Mouse (Mus musculus): ENCODE measurements around the gene Cmss1. TPM values are rescaled to one million over a fixed set of nuclear protein-coding genes. Genes with fewer than 3 reads are reported as not detected.

Gene Cmss1
- total RNA-seq, 2 experiments from 2014 or later, result 14.1 to 17.6 TPM

DNA sequence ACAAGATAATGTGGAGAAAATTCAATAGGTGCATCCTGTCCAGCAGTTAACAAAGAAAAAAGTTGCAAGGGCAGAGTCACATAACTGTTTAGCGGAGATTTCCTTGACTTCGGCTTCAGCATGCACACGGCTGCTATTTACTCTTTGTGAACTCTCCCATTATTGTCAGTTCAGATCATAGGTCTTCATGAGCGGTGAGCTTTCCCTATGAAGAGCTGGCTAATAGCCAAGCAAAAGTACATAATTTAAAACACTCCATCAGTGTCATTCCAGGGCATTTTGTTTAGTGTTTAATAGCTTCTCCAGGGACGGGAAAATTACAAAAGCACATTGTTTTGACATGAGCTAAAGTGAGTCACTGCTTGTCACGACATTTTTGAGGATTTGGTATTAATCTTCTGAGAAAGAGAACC, 74.6 kb downstream of the Cmss1 start:
- intact Hi-C loops (cut with DNase I), result no loop called here
- DNase-seq (ENCODE audit: extremely low spot score in 1 of 2, low spot score in 2 of 2), result no peak

DNA sequence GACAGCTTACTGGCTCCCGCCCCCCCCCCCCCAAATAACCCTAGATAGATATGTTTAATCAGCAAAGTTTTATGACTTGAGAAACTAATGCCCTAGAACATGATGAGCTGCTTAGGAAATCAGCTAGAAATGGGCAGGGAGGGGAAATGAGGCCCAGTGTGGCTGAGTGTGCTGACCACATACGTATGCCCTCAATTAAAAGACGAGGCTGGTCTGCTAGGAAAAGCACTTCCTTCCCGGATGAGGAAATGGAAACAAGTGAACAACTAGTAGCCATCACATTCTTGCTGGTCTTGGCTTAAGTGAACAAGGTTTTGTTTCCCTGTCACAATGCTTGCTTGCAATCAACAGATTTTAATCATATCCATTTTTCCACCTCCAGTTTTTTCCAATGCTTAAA, 76.1 kb downstream of the Cmss1 start:
- intact Hi-C loops (cut with DNase I), result no loop called here
- no peak for DNase-seq (ENCODE audit: extremely low spot score in 1 of 2, low spot score in 2 of 2)

DNA sequence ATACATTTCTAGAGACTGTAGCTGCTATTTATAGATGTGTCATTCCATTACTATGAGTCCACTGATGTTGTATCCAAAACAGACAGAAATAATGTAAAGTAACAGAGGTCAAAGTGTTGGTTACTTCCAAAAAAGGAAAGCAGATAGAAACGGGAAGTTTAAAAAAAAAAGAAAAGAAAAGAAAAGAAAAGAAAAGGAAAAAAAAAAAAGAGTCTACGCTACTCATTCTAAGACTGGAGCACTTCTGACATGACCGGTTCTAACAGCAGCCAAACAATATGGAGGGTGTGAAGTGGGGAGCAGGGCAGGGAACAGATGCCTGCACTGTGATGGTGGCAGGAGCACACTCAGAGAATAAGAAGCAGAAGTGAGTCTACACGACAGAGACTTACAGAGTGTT, 78.2 kb downstream of the Cmss1 start:
- DNase-seq (ENCODE audit: extremely low spot score in 1 of 2, low spot score in 2 of 2), result no peak
- intact Hi-C loops (cut with DNase I), result no loop called here

DNA sequence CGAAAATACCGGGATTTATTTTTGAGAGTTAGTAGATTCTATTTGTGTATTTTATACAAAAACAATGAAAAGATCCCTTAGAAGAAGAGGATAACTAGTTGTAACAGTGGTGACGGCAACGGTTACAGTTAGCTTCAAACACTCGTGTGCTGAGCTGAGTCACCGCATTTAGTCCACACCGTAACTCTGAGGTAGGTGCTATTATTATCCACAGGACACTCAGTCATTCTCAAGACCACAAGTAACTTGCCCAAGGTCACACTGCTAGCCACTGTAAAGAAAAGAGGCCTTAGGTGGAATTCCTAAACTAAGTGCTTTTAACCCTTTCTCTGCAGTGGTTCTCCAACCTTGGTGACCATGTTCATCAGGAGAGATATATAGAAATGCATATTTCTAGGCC, 79.8 kb downstream of the Cmss1 start:
- DNase-seq (ENCODE audit: extremely low spot score in 1 of 2, low spot score in 2 of 2), result no peak
- intact Hi-C loops (cut with DNase I), result no loop called here

DNA sequence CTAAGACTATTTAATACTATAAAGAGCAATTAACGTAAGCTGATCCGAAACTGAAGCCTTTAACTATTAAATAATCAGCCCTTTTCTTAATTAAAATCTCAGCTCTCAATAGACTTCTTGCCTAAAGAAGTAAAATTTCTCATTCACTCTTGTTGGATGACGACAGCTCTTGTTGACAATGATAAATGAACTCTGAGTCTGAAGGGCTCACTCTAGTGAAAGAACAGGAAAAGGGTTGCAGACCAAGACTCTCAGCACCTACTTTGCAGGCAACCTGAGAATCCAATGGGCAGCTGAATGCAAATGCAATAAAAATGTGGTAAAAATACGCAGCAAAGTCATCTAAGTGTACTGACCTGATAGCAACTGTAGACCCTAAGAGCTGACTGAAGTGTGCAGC, 81.2 kb downstream of the Cmss1 start:
- intact Hi-C loops (cut with DNase I), result no loop called here

DNA sequence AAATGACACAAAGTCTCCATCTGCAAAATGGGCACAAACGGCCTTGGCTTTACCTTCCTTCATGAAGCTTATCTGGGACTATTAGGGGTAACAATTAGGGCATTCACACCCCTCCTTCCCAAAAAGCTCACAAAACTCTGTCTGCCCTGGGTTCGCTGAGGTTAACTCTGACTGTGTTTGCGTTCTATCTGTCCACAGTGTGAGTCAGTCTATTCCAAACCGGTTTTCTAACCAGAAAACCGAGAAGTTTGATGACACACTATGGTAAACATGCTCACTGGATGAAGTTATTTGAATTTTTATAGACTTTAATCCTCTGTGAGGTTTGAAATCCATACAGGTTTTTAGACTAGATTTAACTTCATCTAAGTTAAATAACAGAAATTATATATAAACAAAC, 81.6 kb downstream of the Cmss1 start:
- intact Hi-C loops (cut with DNase I), result no loop called here
- no peak for DNase-seq (ENCODE audit: extremely low spot score in 1 of 2, low spot score in 2 of 2)

More for the DNA sequence above, 81.2 kb downstream of the Cmss1 start:
- no peak for DNase-seq (ENCODE audit: extremely low spot score in 1 of 2, low spot score in 2 of 2)

DNA sequence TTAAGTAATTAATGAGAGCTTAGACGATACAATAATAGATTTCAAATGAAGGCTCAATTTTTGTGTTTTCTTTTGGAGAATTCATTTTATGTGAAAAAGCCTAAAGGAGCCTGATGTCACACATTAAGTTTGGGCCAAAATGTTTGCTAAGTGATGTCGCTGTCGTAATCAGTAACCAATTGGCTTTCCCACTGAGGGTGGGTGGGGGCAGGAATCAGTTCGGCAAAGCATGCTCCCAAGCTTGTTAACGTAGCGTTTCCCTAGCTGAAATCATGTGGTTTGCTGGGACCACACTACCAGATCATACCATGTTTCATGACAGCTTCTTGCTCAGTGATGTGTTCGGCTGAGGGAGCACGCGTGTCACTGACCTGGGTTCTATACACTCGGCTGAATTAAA, 91.0 kb downstream of the Cmss1 start:
- intact Hi-C loops (cut with DNase I), result no loop called here
- no peak for DNase-seq (ENCODE audit: extremely low spot score in 1 of 2, low spot score in 2 of 2)

DNA sequence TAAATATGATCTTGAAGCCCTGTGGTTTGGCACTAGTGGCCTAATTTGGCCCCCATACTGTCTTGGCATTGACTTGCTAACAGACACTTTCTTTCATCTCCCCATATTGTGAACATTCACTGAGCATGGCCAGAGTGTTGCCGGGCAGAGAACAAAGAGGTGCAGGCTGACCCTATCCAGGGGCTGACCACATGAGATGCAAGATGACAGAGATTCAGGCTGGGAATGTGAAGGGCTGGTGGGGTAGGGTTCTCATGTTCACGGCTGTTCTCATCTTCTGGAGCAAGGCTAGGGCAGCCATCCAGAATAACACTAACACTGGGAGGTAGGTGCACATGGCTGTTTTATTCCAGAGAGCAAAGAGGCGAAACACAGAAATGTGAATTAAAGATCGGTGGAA, 92.3 kb downstream of the Cmss1 start:
- intact Hi-C loops (cut with DNase I), result no loop called here
- no peak for DNase-seq (ENCODE audit: extremely low spot score in 1 of 2, low spot score in 2 of 2)

DNA sequence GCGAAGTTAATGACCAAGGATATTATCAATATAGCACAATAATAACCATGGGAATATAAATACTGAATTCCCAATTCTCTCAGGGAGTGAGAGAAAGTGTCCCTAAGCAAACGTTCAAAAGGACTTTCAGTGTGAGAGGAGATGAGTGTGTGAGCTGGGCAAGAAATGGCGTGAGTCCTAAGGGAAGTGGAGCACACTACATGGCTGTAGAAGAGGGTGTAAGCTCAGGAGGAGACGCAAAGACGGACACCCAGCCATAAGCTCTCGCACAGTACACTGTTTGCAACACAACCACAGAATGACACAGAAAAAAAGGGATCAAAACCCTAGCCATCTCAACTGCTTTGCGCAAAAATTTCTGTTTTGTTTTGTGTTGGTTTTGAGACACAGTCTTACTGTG, 93.1 kb downstream of the Cmss1 start:
- intact Hi-C loops (cut with DNase I), result no loop called here
- DNase-seq (ENCODE audit: extremely low spot score in 1 of 2, low spot score in 2 of 2), result no peak

DNA sequence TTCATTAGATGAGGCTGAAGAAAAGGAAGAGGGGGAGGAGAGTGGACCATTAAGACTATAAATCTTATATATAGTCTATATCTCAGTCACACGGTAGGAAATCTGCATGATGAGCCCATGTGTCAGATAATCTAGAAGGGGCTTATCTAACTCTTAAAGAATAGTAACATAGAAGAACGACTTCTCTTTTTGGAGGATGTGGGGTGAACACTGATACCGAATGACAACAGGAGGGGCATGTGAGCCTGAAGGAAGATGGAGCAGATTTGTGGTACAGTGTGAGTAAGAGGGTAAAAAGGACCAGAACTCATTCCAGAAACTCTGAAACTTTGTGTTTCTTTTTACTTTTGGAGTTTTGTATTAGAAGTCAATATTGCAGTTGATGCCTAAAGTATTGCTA, 97.6 kb downstream of the Cmss1 start:
- intact Hi-C loops (cut with DNase I), result no loop called here
- DNase-seq (ENCODE audit: extremely low spot score in 1 of 2, low spot score in 2 of 2), result no peak

DNA sequence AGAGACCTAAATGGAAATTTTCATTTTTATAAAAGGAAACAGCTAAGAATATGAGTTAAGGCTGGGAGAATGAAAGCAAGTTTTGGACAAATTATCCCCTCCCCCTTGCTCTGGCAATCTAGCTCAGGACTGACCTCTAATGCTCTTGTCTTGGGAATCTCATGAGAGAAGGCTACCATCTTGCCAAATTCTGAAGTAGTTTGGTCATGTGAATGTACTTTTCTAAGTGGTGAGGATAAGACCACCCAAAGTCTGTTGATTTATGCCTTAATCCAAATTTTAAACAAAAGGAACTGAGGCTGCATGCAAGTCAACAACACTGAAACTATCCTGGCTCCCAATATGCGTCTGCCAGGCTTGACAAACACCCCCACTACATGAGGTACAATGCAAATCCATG, 98.3 kb downstream of the Cmss1 start:
- intact Hi-C loops (cut with DNase I), result no loop called here
- DNase-seq (ENCODE audit: extremely low spot score in 1 of 2, low spot score in 2 of 2), result no peak

DNA sequence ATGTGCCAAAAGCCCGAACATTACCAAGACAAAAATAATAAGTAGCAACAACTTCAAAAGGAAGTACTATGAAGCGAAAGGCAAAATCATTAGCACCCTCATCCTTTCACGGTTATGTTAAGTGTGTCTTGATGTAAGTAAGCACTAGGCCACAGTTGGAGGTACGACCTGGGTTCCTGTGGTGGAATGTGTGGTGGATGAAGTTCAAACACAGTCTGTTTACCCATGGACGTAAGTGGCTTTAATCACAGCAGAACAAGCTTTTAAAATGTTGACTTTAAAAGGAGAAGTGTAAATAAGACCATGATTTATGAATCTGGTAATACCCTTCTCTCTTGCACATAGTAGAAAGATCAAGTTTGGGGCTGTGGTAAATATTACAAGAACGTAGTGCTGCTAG, 100.5 kb downstream of the Cmss1 start:
- DNase-seq (ENCODE audit: extremely low spot score in 1 of 2, low spot score in 2 of 2), result no peak
- intact Hi-C loops (cut with DNase I), result no loop called here

DNA sequence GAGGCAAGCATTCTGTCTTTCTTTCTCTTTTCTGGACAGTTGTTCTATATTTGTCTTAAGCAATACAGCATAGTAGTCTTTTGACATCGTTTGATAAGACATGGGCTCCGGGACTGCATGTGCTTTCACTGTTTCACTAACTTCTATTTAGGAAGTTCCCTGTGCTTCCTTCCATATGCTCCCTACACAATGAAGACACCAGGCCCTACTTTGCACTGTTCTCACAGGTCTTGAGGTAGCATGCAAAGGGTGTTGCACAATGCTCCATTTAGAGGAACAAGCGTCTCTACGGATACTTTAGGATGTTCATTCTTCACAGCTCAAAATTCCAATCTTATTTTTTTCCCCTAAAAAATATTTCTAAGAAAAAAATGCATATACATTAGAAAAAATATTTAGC, 101.9 kb downstream of the Cmss1 start:
- no peak for DNase-seq (ENCODE audit: extremely low spot score in 1 of 2, low spot score in 2 of 2)
- intact Hi-C loops (cut with DNase I), result no loop called here

DNA sequence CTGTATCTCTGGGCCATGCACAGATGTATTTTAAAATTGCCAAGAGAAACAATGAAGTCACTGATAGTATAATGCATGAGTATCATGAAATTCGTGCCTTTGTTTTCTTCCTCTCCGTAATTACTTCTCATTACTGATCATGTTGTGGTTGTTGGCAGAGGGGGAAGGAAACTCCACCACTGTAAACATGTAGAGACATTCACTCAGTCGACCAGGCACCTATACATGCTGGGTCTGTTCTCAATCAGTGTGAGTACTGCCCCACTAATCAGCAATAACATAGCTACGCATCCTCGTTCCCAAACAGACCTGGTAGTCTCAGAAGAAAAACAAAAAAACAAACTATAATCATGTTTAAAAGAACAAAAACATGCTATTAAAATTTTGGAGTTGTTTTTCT, 103.9 kb downstream of the Cmss1 start:
- intact Hi-C loops (cut with DNase I), result no loop called here
- no peak for DNase-seq (ENCODE audit: extremely low spot score in 1 of 2, low spot score in 2 of 2)

DNA sequence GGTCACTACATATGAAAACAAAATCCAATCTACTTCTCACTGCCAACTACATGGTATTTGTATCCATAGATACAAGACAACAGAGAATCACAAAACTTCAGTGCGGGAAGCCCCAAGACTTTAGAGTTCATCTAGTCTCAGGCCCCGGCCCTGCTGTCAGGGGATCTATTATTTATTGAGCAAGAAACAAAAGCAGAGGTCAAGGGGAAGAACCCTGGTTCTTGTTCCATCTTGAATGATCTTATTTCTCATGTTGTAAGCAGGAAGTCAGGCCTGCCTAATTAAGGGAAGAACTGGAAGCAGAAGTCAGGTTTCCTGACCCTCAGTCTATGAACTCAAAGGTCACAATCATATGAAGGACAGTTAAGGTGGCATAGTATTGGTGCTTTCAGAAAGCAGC, 104.4 kb downstream of the Cmss1 start:
- DNase-seq (ENCODE audit: extremely low spot score in 1 of 2, low spot score in 2 of 2), result no peak
- intact Hi-C loops (cut with DNase I), result no loop called here

DNA sequence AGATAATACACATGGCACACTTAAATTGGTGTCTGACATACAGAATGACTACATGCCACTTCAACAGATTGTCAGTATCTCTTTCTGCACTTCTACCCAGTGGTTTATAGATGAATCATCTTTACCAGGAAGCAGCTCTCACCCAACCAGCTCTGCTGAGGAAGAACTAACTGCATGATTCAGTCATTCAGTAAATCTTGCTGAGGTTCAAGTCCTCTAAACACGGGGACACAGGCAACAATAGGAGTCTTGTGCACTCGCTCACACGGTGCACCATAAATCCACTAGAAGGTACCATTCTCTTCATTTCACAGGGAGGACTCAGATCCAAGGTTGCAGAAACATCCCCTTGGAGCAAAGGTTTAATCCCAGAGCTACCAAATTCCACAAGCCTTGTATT, 105.8 kb downstream of the Cmss1 start:
- intact Hi-C loops (cut with DNase I), result no loop called here
- DNase-seq (ENCODE audit: extremely low spot score in 1 of 2, low spot score in 2 of 2), result no peak

DNA sequence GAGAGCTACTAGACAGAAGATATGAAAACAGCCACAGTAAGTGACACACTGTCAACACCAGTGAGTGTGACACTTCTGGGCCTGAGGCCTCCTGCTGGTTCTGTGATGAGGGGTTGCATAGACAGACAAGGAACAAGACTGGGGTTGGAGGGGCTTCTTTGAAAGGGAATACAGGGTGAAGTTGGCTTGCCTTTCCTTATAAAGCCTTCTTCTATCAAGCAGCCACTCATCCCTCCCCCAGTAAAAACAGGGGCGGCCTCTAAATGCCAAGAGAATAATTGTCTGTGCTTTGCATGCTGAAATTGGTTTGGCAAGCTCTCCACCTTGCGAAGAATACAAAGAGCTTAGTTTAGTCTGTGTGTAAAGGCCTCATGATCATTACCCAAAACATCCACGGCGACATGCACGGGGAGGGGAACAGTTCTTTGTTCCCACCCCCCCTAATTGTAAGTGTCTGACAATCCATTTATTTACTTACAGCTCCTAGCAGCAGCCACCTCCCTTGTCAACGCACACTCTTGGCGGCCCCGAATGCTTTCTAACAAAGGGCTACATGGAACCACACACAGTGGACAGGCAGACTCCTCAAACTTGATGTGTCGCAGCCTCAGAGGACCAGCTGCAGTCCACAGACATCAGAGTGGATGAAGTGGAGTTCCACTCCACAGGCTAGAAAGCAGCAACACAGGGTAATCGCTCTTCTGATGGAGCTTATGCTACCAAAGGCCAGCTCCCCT, 110.1 kb downstream of the Cmss1 start:
- peak in 1 of 2 experiments; percentile 33 for DNase-seq (ENCODE audit: extremely low spot score in 1 of 2, low spot score in 2 of 2)
- intact Hi-C loops (cut with DNase I), result no loop called here

DNA sequence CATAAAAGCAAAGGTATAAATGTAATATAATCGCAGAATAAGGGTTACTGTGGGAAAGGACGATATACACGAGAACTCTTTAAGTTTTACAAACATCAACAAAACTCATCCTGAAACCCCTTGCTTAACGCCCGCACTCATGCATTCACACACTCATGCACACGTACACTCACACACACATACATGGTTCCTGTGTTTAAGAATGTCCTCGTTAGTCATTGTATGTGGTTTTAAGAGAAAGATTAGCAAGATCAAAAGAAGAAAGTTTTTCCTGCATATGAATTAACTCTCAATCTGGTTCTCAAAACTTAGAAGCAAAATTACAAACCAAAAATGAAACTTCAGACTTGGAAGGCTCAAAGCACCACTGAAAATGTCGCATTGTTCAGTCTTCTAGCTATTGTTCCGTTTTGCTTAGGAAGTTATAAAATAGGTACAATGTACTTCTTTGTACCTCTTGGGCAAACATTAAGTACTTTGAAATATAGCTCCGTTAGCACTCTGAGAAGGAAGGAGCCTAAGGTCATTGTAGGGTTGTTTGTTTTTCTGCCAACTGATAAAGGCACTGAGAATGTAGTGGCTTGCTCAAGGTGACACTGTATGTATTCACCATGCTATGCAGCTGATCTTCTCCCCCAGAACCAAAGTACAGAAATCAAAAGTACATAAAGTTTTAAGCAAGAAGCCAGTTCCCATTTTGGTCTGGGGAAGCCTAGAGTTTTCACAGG, 111.0 kb downstream of the Cmss1 start:
- intact Hi-C loops (cut with DNase I), result no loop called here
- DNase-seq (ENCODE audit: extremely low spot score in 1 of 2, low spot score in 2 of 2), result no peak

DNA sequence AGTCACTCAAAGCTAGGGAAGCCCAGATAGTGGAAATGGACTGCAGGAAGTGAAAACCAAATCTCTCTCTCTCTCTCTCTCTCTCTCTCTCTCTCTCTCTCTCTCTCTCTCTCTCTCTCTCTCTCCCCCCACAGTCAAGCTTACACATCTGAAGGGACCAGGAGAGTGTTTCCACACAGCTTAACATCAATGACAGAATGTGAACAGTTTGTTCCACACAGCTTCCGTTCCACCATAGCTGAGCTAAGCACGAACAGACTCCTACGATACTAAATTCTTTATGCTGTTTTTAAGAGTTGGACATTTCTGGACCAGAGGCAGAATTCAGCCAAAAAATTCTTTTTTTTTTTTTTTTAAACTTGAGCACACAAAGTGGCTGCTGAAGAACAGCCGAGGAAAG, 114.8 kb downstream of the Cmss1 start:
- DNase-seq (ENCODE audit: extremely low spot score in 1 of 2, low spot score in 2 of 2), result no peak
- intact Hi-C loops (cut with DNase I), result no loop called here

DNA sequence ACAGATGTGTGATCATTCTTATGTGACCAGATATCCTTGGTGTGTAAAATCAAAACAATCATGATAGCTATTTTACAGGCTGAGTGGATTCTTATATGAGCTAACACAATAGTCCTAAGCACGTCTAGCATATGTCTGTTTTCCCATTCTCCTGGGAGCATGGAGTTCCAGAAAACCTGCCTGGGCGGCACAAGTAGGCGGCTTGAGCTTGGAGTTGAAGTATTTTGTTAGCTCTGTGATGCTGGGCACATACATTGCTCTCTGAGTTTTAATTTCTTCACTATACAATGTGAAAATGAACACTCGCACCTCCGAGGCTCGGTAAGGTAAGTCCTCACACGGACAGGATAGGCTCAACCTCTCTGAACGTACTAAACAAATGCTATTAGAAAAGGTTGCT, 116.0 kb downstream of the Cmss1 start:
- no peak for DNase-seq (ENCODE audit: extremely low spot score in 1 of 2, low spot score in 2 of 2)
- intact Hi-C loops (cut with DNase I), result no loop called here

DNA sequence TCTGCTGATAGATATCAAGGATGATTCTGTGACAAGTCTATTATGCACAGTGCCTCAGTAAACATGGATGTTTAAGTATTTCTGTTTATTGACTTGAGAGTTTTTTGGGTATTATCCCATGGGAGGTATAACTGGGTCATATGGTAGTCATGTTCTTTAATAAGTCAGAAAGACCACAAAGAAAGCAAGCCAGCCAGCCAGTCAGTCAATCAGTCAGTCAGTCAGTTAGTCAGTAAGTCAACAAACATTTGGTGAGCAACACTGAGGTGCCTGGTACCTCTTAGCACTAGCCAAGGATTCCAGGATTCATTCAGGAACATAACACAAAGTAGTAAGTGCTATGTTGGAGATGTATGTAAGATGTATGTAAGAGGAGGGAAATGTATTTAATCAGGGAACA, 118.0 kb downstream of the Cmss1 start:
- intact Hi-C loops (cut with DNase I), result no loop called here

More for the DNA sequence above, 118.0 kb downstream of the Cmss1 start:
- DNase-seq (ENCODE audit: extremely low spot score in 1 of 2, low spot score in 2 of 2), result no peak

All from left cerebral cortex, postnatal 10 days (tissue).